Mouse (Mus musculus) hindbrain, embryonic 11.5 days (tissue): ENCODE data around the gene Aco2. TPM values are rescaled to one million over a fixed set of nuclear protein-coding genes. Genes with fewer than 3 reads are reported as not detected.

ENCODE experiments used
- polyA plus RNA-seq: library from polyadenylated mRNA; unstranded; fragments of >200 nt; fragmentation: Nextera tagmentation; extraction: Ambion mirVana; gene quantifications from 2 replicates; pipeline ENCODE4 v1.2.1, GENCODE M21; 2014

The Aco2 gene
- polyA plus RNA-seq, 1 experiment from 2014 or later = 155 TPM

Other genes with a start within 250 kb of the Aco2 start
- 26.4 and 26.7 TPM in 2 replicates for gene L3mbtl2, start 208.4 kb upstream of the Aco2 start, polyA plus RNA-seq
- 3.5 and 3.6 TPM in 2 replicates for gene Chadl, start 175.0 kb upstream of the Aco2 start, polyA plus RNA-seq
- 36.8 and 52.6 TPM in 2 replicates for gene Zc3h7b, start 127.3 kb upstream of the Aco2 start, polyA plus RNA-seq
- gene Rangap1, start 126.8 kb upstream of the Aco2 start, polyA plus RNA-seq = 130 and 145 TPM in 2 replicates
- gene Tef, start 69.9 kb upstream of the Aco2 start, polyA plus RNA-seq = 12.0 and 12.4 TPM in 2 replicates
- 10.5 and 12.5 TPM in 2 replicates for gene Tob2, start 13.5 kb upstream of the Aco2 start, polyA plus RNA-seq
- gene Phf5a, start 398 bp upstream of the Aco2 start, polyA plus RNA-seq = 184 and 186 TPM in 2 replicates
- gene Polr3h, start 53.9 kb downstream of the Aco2 start, polyA plus RNA-seq = 66.2 and 67.1 TPM in 2 replicates
- gene Csdc2, start 64.5 kb downstream of the Aco2 start, polyA plus RNA-seq = 25.2 and 25.7 TPM in 2 replicates
- gene Pmm1, start 88.6 kb downstream of the Aco2 start, polyA plus RNA-seq = 31.1 and 33.7 TPM in 2 replicates
- gene 1700029P11Rik, start 108.2 kb downstream of the Aco2 start, polyA plus RNA-seq = not detected in 2 replicates
- 62.4 and 66.6 TPM in 2 replicates for gene Xrcc6, start 115.5 kb downstream of the Aco2 start, polyA plus RNA-seq
- gene Desi1, start 161.6 kb downstream of the Aco2 start, polyA plus RNA-seq = 32.6 and 35.6 TPM in 2 replicates
- 262 and 282 TPM in 2 replicates for gene Snu13, start 175.3 kb downstream of the Aco2 start, polyA plus RNA-seq
- 0.08 TPM in 1 of 2 replicates, not detected in the other for gene 4930407I10Rik, start 186.8 kb downstream of the Aco2 start, polyA plus RNA-seq
- gene Mei1, start 197.7 kb downstream of the Aco2 start, polyA plus RNA-seq = not detected in 2 replicates